Mouse (Mus musculus) adrenal gland (tissue): Measurements from ENCODE around the gene Bmp3.

Experiments used
- intact Hi-C: fragments of 180-260 bp; cut with DNase I; formaldehyde crosslinking; loops from one replicate; pipeline ENCODE4 v1.15.1; 2025

Gene Bmp3

DNA sequence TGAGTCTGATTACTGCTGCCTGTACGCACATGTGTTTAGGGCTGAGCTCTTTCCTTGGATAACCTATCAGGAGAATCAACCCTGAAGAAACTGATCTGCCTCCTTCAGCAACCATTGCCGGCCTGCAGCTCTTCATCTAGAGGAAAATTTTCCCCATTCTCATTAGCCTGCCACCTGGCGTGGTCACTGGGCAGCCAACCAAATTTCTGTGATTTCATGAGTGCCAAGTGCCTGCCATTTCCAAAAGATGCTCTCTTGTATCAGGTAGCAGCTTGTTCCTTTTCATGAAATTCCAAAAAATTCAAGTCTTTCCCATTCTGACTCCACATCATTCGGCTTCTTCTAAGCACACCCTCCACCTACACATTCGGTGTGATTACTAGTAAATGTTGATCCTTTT lies 46.7 kb downstream of the Bmp3 start:
- intact Hi-C loops = loop anchor here (10.0 kb wide), 1 partner anchor 254 kb away; no protein-coding TSS in a partner anchor

DNA sequence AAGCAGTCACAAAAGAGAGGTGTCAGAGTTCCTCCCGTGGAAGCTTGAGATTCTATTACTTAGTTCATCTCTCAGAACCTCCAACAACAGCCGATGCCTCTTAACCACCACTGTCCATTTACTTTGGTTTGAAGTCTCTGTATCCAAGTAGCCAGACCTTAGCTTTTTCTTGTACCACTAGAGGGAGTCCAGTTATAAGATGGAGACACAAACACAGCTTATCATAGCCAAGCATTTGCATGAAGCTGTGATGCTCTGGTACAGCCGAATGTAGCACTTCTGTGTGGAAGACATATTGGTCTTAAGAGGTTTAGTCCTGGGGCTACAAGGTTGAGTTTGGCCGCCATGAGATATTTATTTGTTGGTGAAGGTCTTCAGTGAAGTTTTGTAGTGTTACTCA lies 48.1 kb downstream of the Bmp3 start:
- intact Hi-C loops = loop anchor here (10.0 kb wide), 1 partner anchor 252 kb away; no protein-coding TSS in a partner anchor

DNA sequence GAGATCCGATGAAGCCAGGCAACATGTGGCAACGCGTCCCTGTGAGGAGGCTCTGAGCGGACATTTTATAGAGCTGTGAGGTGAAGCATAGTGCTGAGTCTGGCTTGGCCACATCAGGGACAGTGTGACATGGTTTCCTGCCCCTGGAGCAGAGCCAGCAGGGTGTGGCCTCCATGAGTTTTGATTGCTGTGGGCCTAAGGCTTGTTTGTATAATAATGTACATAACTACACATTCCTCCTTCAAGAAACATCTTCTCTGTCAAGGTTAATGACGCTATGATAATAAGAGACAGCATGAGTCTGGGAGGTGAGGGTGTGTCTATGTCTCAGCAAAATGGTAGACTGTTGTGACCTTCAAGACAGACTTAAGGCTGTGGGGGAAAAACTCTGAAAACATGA lies 64.5 kb downstream of the Bmp3 start:
- intact Hi-C loops = no loop called here

DNA sequence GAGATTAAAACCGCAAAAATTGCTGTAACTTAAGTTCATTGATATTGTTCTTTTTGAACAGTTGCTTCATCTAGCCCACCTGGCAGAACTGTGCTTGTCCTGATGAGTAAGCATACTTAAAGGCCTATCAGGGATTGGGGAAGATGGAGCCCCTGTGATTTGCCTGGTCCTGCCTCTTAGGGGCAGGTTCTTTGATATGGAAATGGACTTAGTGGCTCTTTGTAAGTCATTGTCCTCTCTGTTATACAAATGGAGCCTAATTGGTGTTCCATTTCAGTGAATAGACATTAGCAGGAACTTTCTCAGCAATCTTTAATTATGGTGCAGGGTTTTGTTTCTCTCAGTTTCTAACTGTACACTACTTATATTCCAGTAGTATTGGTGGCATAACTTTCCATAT lies 67.4 kb downstream of the Bmp3 start:
- intact Hi-C loops = no loop called here

DNA sequence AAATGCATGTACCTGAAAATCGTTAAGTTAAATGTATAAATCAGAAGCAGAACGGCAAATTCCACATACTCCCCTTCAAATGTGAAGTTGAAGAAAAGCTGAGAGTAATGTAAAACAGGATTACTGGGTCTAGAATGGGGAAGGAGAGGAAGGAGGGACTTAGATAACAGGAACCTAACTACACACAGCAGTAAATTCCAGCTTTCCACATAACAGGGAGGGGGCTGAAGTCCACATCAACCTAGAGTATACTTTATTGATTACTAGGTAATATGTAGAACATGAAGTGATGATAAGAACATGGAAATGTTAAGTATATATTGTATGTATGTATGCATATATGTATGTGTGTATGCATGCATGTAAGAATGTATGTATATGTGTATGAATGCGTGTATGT lies 68.7 kb downstream of the Bmp3 start:
- intact Hi-C loops = no loop called here
